Mouse (Mus musculus) G1E (cell line): ENCODE results near the gene Best2.

Experiments used
- CTCF ChIP-seq: IDR thresholded peaks from 2 replicates; pipeline ENCODE4 v1.5.1; 2012; ENCODE audit warnings: low read depth, low read length, inconsistent platforms, mixed read lengths
- TAL1 ChIP-seq: conservative IDR thresholded peaks from 2 replicates; pipeline ENCODE4 v1.6.1; 2012; ENCODE audit warnings: low read depth, low read length, inconsistent platforms, mixed read lengths

DNA sequence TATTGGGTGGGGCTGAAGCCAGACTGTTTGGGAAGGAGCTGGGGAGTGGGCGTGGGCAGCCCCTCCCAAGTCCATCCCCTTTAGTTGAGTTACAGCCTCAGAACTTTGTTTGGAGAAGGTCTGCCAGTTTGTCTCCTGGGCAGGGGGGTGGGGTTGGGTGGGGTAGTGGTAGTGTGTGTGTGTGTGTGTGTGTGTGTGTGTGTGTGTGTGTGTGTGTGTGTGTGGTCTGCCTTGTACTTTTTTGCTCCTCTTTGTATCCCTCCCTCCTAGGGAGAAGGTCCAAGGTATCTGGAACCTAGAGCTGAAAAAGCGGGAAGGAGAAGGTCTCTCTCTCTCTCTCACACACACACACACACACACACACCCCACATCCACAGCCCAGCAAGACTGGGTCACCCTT is at the start of gene Best2:
- TF ChIP-seq CTCF (no peak), TAL1 (no peak)
